Mouse (Mus musculus): ENCODE measurements around the gene Ankrd34b. TPM values are rescaled to one million over a fixed set of nuclear protein-coding genes. Genes with fewer than 3 reads are reported as not detected.

The Ankrd34b gene
- total RNA-seq, 2 experiments from 2014 or later, result not detected

Other genes with a start within 250 kb of the Ankrd34b start
- gene Gm20379, start 119.9 kb upstream of the Ankrd34b start, total RNA-seq (2021), result not detected
- under 1 TPM; 0.68 to 0.71 TPM for gene Dhfr, start 71.2 kb upstream of the Ankrd34b start, total RNA-seq (2021)
- gene Msh3, start 70.9 kb upstream of the Ankrd34b start, total RNA-seq (2021), result 10 to 100 TPM in 1 of 2 experiments, 1 to 10 TPM in 1; 9.4 to 10.7 TPM
- 1 to 10 TPM; 1.8 to 2.5 TPM for gene Fam151b, start 58.1 kb downstream of the Ankrd34b start, total RNA-seq (2021)
- gene Zfyve16, start 105.0 kb downstream of the Ankrd34b start, total RNA-seq (2021), result 1 to 10 TPM; 6.3 to 8.0 TPM
- not detected for gene Spz1, start 150.3 kb downstream of the Ankrd34b start, total RNA-seq (2021)
- 1 to 10 TPM; 2.1 to 2.9 TPM for gene Serinc5, start 185.2 kb downstream of the Ankrd34b start, total RNA-seq (2021)

Data from gastrocnemius, adult 18-20 months (tissue).